Mouse (Mus musculus): ENCODE data around the gene Babam2. TPM values are rescaled to one million over a fixed set of nuclear protein-coding genes. Genes with fewer than 3 reads are reported as not detected.

Babam2 gene
- total RNA-seq, 2 experiments from 2014 or later = 39.5 to 41.2 TPM

DNA sequence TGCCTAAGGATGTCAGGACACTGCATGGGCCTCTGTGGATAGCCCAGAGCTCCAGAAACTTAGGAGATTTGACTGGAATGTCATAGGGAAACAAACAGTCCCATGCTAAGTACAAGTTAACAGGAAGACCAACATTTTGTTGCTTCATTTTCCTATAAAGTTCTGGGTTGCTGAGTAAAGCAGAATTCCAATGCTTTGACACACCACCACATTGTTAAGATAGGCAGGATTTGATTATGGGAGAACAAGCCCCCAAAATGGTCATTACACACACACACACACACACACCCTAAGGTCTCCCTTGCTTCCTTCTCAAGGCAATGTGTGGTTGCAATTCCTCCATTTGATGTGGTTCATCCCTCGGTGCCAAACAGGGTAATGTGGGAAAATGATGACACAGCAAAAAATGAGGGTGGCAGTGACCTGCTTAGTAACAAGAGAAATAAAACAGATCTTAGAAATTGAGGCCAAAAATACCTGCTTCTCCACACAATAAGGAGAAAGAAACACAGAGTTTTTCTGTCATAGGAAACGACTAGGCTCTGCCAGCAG, 286.4 kb downstream of the Babam2 start:
- no peak for DNase-seq (ENCODE audit: low spot score in 2 of 2)

DNA sequence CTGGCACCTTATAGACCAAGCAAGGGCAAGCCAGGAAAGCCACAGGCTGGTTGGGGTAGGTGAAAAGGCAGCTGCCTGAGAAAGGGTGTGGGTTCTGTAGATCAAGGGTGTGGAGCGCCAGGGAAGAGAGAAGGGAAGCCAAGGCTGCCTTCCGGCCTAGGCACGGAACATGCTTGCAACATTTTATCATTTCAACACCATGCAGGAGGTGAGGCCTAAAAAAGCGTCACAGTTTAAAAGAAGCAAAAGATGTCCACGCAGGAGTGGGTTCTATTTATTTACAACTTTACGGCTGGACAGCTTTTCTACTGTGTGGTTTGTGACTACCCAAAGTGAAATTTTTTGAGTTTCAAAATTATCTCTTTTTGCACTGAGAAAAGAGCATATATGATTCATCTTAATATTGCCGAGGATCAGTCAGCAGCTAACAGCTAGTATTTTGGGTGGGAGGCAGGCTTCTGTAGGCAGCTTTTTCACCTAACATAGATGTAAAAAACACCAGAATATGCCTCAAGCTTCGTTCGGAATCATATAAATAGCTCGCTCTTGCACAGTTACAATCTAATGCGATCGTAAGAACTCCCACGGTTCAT, 287.0 kb downstream of the Babam2 start:
- no peak for DNase-seq (ENCODE audit: low spot score in 2 of 2)

DNA sequence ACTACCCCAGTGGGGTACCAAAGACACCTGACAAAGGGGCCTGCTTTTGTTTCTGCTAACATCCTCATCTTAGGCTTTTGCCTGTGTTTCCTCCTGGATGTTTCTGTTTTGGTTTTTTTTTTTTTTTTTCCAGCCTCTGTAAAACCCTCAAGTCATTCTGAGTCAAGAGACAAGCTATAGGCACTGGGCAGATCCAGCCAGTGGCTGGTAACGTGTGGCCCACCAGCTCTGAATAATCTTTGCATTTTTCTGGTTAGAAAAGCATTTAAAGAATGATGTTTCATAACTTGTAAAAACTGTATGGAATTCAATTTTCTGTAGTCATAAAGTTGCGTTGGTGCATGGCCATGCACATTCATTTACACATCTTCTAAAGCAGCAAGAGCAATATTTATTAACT, 287.5 kb downstream of the Babam2 start:
- DNase-seq (ENCODE audit: low spot score in 2 of 2) = no peak

DNA sequence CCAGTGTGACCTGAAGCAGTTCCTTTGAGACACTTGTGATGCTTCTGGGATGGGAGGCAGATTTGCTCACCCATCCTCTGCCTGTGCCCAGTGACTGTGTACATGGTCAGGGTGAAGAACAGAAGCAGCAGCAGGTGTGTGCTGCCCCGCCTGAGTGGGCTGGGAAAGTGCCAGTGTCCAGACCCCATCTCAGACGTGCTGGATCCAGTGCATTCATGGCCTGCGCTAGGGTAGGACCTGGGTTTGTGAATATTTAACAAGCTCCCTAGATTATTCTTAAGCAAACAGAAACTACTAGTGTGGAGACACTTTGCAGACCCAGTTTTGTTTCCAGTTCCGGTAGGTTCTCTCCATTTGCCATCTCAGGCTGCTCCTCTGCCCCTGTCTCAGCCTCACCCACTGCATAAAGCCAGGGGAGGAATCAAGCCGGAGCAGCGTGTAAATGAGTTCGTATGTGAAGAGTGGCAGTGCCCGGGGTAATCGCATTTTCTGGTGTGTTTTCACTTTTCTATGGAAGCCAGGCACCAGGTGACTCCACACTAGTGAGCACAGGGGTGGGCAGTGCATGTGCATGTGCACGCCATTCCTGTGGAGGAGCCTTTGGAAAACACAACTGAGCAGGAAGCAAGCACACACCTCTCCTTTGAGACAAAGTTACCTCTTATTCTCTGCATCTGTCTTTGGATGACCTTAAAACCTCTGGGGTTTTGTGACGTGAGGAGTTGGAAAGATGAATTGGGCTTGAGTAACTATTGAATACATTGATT, 290.2 kb downstream of the Babam2 start:
- DNase-seq (ENCODE audit: low spot score in 2 of 2) = no peak

DNA sequence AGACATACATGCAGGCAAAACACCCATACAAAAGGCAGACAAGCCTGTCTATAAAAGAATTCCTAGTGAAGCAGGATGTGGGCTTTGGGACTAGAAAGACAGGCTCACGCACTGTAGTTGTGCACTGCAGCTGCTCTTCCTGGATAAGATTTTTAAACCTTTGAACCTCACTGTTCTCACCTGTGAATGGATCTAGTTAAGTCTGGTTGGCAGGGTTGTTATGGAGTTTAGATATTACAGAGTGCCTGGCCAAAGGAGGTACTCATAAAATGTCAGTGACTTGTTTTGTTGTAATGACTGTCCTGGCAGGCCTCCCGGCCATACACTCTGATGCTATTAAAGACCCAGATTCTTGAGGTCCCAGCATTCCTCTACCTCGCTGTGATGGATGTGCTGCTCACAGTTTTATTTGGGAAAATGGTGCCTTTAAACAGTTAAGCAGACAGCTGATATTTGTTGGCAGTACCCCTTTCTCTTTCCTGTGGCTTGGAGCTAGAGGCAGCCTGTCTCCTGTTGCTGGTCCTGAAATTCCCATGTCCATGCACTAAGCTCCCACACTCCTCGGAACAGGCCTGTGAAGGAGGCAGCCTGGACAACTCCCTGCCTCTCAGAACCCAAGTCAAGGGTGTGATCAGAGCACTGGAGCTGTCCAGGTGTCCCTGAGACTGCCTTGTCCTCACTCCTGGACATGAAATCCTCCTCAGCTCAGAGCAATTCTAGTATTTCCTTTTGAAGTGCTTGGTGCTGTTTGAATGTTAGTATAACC, 299.9 kb downstream of the Babam2 start:
- no peak for DNase-seq (ENCODE audit: low spot score in 2 of 2)

DNA sequence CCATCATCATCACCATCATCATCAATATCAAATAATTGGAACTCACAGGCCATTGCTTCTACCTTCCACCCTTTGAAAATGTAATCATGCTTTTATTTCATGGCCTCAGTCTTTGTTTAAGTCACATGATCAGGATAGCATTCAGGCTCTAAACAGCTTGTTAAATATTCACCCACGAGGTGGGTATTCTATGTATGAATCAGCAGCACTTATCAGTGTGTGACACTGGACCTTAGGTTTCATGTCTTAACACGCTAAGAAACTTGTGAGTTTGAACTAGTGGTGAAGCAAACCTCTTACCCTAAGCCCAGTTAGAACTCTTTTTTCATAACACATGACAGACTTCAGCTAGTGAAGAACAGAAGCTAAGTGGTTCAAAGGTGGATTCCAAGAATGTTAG, 301.3 kb downstream of the Babam2 start:
- no peak for DNase-seq (ENCODE audit: low spot score in 2 of 2)

- DNase-seq (ENCODE audit: low spot score in 2 of 2) = no peak
Observed at GRCm38 (mm10) chr5:32000076-32000475, 302.6 kb downstream of the Babam2 start.

GRCm38 (mm10) chr5:32001266-32001665, 303.8 kb downstream of the Babam2 start:
- no peak for DNase-seq (ENCODE audit: low spot score in 2 of 2)

DNA sequence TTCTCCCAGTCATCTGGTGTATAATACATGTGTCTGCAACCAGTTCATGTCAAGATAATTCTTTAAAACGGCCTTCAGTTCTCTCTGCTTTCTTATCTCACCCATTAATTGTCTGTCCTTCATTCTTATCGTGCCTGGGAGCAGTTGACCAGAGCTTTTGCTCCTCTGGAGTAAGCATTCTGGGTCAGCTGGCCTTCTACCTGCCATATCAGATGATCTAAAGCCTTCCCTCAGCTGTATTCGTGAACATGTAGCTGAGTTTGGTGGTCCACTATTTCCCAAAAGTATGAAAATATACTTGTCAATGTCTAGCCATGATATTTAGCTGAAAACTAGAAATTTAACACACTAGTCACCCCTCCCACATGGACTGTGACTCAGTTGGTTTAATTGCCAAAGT, 304.3 kb downstream of the Babam2 start:
- no peak for DNase-seq (ENCODE audit: low spot score in 2 of 2)

DNA sequence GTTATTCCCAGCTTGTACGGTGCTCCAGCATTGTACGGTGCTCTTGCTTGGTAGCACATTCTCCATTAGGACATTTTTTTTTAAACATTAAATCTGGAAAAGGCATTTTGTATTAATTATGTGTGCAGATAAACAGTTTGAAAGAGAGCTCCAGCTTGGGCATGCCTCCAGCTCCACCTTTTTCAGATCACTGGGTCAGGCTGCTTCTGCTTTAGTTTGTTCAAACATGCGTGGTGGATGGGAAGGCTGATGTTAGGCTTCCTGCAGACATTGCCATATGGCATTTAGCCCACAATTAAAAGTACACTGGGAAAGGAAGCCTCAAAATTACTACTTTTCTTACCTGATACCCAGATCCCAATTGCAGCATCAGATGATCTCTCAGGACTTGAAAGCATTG, 310.9 kb downstream of the Babam2 start:
- DNase-seq (ENCODE audit: low spot score in 2 of 2) = no peak

GRCm38 (mm10) chr5:32010056-32010455, 312.6 kb downstream of the Babam2 start:
- no peak for DNase-seq (ENCODE audit: low spot score in 2 of 2)

DNA sequence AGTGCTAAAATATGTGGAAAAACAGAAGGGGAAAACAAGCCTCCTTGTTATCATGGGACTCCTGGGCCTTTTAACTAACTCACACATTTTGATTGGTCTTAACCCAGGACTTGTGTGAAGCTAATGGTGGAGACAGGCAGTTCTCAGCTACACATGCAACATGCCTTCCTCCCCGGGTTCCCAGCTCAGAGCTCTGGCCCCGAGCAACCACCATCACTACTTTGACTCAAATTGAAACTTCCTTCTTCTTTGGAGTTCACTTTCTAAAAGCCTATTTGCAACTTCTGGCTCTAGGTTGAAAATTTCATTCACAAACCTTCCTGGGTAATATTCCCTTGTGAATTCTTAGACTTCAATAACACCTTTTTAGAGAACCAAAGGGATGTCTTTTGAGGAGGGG, 315.6 kb downstream of the Babam2 start:
- DNase-seq (ENCODE audit: low spot score in 2 of 2) = no peak

- no peak for DNase-seq (ENCODE audit: low spot score in 2 of 2)
Observed at GRCm38 (mm10) chr5:32014786-32015185, 317.3 kb downstream of the Babam2 start.

- no peak for DNase-seq (ENCODE audit: low spot score in 2 of 2)
Observed at GRCm38 (mm10) chr5:32015949-32016478, 318.5 kb downstream of the Babam2 start.

DNA sequence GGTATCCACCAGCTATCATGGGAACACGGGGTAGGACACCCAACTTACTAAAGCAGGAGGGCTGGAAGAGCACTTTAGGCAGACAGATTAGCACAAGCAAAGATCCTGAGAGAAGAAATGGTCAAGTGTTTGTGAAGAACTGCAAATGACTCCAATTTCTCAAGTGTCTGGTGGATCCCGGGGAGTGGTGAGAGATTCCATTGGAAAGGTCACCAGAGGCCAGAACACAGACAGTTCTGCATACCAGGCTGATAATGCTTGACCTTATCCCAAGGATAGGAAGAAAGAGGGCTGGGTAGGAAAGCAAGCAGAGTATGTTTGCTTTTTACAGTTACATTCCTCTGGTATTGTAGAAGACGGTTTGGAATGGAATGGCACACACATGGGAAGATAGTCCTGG, 320.2 kb downstream of the Babam2 start:
- DNase-seq (ENCODE audit: low spot score in 2 of 2) = no peak

DNA sequence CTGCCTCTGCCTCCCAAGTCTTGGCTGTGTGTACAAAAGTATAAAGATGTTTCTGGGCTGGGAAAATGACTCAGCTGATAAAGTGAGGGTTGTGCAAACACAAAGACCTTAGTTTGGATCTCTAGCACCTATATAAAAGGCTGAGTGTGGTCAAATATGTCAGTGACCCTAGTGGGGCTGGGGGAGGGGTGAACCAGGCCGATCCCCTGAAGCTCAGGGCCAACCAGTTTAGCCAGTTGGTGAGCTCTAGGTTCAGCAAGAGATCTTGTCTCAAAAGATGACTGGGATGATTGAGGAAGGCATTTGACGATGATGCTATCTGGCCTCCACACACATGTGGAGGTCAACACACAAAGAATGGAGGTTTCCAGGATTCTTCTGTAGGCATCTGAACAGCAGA, 320.8 kb downstream of the Babam2 start:
- DNase-seq (ENCODE audit: low spot score in 2 of 2) = no peak

DNA sequence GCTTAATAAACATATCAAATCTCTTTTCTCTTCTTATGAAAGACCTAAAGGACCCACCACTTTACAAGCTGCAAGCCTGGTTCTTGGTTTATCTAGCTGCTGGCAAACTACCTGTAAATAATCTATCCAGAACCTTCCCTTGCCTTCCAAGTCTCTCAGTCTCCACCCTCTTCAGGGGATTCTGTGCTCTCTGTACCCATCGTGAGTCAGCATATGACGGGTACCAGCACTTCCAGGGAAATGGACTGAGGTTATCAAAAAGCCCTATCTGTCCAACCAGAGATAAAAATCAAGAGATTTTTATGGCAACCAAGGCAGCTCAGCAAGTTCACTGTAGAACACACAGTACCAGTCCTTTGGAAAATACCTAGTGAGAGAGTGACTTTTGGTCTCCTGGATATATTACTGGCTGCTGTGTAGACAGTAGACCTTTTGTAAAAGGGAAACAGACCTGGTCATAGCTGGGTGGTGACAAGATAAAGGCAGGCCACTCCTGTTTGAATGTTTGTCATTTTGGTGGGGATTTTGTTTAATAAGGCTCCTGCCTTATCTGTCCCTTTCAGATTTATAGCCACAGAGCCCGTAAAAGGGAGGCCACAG, 332.4 kb downstream of the Babam2 start:
- DNase-seq (ENCODE audit: low spot score in 2 of 2) = no peak

GRCm38 (mm10) chr5:32033185-32033584, 335.7 kb downstream of the Babam2 start:
- no peak for DNase-seq (ENCODE audit: low spot score in 2 of 2)

DNA sequence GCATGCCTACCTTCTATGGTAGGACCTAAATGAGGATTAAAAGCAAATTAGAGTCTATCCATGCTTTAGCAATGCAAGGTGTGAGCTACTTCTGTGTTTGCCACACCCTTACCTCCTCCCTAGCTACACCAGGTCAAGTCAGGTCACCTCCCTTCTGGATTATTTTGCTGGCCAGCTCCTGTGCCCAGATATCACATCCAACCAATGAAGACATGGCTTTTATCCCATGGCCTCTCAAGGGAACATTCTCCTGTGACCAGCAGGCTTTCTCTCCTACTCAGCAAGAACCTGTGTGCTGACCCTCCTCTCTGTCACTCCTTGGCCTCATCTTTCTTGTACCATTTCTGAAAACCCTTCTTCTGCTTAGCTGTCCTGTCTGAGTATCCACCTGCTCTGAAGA, 336.1 kb downstream of the Babam2 start:
- no peak for DNase-seq (ENCODE audit: low spot score in 2 of 2)

DNA sequence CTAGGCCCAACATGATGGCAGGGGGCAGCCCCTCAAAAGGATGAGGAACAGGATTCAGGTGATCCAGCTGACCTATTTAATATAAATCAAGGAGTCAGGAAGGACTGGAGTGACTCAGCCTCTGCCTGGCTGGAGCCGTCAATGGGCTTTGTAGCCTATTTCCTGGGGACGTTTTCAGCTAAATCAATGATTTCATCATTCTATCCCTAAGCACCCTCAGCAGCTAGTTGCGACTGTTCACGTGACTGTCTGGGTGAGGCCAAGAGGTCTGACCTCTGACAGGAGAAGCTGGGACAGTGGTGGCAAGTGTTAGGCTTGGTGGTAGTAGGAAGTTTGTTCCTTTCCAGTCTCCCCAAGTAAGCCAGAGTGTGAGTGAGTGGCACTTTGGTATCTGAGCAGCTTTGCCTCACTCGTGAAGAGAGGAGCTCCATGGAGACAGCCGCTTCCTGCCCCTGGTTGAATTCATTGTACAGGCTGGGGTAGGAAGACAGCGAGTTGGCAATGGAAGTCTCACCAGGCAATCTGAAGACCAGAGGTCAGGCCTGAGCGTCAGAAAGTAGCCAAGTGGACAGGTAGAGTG, 337.1 kb downstream of the Babam2 start:
- no peak for DNase-seq (ENCODE audit: low spot score in 2 of 2)

DNA sequence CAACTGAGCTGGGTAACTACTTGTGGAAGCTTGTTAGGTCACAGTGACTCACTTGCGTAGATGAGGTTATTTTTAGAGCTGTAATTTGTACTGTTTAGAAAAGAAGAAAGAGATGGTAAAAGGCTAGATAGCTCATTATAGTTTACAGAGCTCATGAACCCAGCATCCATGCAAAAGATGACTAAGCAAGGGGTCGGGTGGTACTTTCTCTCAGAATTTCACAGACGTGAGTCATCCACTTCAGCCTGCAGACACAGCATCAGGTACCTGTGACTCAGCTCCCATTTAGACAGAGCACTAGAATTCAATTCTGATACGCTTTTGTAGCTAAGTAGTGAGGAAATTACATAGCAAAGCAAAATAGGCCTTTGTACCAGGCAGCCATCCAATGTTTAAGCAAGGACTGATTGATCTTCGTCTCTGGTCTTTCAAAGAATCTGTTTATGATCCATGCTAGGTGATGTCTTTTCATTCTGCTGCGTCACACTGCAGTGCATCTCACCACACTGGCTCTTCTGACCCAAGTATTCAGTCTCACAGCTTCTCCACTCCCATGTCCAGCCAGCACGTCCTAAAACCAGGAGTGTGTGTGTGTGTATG, 338.3 kb downstream of the Babam2 start:
- no peak for DNase-seq (ENCODE audit: low spot score in 2 of 2)
